Mouse (Mus musculus): ENCODE measurements around the gene Hoxb4.

Hoxb4 gene

GRCm38 (mm10) chr11:96349491-96350340 lies 31.6 kb downstream of the Hoxb4 start:
- DNase-seq (ENCODE audit: extremely low read depth, low read depth): no peak

DNA sequence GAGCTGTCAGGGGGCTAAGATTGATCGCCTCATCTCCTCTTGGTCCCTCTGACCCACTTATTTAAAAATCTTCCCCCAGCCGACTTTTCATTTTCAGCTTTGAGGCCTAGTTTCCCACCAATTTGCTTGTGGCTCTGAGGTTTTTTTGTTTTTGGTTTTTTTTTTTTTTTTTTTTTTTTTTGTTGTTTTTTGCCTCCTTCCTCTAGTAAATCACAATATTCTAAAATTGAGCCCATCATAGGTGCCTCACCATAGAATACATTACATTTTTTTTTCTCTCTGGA lies 32.2 kb downstream of the Hoxb4 start, which contains the start of gene Hoxb2:
Gene Hoxb2 (plus strand): TSS at position 185 of the 284 bp plus-strand sequence.
- DNase-seq (ENCODE audit: extremely low read depth, low read depth): no peak

GRCm38 (mm10) chr11:96350791-96351190 lies 32.7 kb downstream of the Hoxb4 start:
- DNase-seq (ENCODE audit: extremely low read depth, low read depth): no peak

GRCm38 (mm10) chr11:96351312-96351711 lies 33.2 kb downstream of the Hoxb4 start:
- no peak for DNase-seq (ENCODE audit: extremely low read depth, low read depth)

- no peak for DNase-seq (ENCODE audit: extremely low read depth, low read depth)
These were observed 33.8 kb downstream of the Hoxb4 start for GRCm38 (mm10) chr11:96351831-96352230.

DNA sequence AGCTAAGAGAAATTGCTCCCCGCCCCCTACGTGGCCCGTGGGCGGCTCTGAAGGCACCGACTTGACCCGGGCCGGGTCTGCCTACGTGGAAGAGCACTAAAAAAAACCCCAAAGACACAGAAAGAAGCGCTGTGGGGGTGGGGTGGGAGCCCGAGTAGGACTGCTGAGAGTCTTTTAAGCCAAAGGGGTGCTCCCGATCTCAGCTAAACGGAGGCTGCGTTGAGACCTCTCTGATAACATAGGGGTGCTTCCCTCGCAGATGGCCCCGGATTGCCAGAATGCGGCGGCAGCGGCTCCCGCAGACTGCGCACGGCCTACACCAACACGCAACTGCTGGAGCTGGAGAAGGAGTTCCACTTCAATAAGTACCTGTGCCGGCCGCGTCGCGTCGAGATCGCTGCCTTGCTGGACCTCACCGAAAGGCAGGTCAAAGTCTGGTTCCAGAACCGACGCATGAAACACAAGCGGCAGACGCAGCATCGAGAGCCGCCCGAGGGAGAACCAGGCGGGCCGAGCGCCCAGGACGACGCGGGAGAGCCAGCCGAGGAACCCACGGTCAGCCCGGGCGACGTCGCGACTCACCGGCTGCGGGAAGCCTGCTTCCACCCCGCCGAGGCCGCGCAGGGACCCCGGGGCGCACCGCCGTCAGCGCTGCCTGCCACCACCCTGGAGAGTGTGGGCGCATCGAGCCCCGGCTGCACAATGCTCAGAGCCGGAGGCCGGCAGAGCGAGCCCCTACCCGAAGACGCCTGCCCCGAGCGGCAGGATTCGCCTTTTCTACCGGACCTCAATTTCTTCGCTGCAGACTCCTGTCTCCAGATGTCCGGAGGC lies 34.8 kb downstream of the Hoxb4 start:
- no peak for DNase-seq (ENCODE audit: extremely low read depth, low read depth)

DNA sequence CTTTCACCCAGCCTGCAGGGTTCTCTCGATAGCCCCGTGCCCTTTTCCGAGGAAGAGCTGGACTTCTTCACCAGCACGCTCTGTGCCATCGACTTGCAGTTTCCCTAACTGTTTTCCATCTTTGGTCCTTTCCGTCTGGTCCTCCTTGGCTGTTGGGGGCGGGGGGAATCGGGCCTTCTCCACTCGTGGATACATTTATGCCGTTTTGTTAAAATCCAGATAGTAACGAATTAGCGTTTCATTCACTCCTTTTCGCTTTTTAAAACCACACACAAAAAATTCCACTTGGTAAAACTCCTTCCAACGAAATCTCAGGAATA lies 35.4 kb downstream of the Hoxb4 start:
- DNase-seq (ENCODE audit: extremely low read depth, low read depth): no peak

- DNase-seq (ENCODE audit: extremely low read depth, low read depth): no peak
These were observed 35.9 kb downstream of the Hoxb4 start for GRCm38 (mm10) chr11:96353939-96354338.

GRCm38 (mm10) chr11:96354376-96354775 lies 36.3 kb downstream of the Hoxb4 start:
- no peak for DNase-seq (ENCODE audit: extremely low read depth, low read depth)

DNA sequence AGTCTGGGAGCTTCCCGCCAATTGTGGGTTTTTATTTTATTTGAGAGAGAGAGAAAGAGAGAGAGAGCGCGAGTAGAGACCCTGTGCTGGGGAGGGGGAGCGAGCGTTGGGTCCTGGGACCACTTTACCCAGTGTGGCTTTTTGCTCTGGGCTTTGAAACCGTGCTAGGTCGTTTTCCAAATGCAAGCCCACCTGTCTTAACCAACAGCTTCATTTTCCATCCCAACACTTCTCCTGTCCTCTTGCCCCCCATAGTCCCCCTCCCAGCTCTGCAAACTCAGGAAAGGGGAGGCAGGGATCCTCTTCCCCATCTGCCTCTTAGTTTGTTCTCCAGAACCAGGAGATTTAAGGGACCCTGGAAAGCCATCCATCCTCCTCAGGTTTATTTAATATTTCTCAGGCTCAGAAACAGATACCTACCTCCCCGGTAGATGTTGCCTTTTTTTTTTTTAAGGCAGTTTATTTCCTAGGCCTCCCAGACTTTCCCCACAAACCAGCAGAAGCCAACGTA lies 36.8 kb downstream of the Hoxb4 start:
- DNase-seq (ENCODE audit: extremely low read depth, low read depth): no peak

- no peak for DNase-seq (ENCODE audit: extremely low read depth, low read depth)
These were observed 45.7 kb downstream of the Hoxb4 start for GRCm38 (mm10) chr11:96363807-96364206.

GRCm38 (mm10) chr11:96365441-96366091 lies 47.5 kb downstream of the Hoxb4 start, which contains the start of gene Hoxb1:
Gene Hoxb1, plus strand, starts transcription at chr11:96365752.
- DNase-seq (ENCODE audit: extremely low read depth, low read depth): no peak

DNA sequence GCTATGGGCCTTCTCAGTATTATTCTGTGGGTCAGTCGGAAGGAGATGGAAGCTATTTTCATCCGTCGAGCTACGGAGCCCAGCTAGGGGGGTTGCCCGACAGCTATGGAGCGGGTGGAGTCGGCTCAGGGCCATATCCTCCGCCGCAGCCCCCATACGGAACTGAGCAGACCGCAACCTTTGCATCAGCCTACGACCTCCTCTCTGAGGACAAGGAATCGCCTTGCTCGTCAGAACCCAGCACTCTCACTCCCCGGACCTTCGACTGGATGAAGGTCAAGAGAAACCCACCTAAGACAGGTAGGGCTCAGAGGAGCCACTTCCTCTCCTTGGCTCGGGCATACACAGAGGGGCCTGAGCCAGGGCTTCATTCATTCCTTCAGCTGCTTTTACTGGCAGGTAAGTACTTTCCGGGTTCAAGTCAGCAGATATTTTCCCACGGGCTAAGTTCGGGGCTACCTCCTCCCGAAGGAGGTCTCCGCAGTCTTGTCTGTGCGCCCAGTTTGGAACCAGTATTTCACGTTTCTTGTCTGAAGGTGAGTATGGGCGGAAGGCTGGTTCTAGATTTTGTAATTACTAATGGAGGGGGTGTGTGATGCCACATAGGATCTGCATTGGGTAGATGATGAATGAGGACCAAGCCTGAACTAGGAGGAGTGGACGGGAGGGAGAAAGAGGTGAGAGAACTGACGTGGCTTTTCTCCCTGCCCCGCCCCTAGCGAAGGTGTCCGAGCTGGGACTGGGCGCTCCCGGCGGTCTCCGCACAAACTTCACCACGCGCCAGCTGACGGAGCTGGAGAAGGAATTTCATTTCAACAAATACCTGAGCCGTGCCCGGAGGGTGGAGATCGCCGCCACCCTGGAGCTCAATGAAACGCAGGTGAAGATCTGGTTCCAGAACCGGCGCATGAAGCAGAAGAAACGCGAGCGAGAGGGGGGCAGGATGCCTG lies 48.3 kb downstream of the Hoxb4 start:
- DNase-seq (ENCODE audit: extremely low read depth, low read depth): no peak

- DNase-seq (ENCODE audit: extremely low read depth, low read depth): no peak
These were observed 49.1 kb downstream of the Hoxb4 start for GRCm38 (mm10) chr11:96367141-96367540.

- DNase-seq (ENCODE audit: extremely low read depth, low read depth): no peak
These were observed 50.6 kb downstream of the Hoxb4 start for GRCm38 (mm10) chr11:96368686-96369085.

- no peak for DNase-seq (ENCODE audit: extremely low read depth, low read depth)
These were observed 51.1 kb downstream of the Hoxb4 start for GRCm38 (mm10) chr11:96369140-96369539.
